Mouse (Mus musculus): Measurements from ENCODE around the gene Mrpl33.

DNA sequence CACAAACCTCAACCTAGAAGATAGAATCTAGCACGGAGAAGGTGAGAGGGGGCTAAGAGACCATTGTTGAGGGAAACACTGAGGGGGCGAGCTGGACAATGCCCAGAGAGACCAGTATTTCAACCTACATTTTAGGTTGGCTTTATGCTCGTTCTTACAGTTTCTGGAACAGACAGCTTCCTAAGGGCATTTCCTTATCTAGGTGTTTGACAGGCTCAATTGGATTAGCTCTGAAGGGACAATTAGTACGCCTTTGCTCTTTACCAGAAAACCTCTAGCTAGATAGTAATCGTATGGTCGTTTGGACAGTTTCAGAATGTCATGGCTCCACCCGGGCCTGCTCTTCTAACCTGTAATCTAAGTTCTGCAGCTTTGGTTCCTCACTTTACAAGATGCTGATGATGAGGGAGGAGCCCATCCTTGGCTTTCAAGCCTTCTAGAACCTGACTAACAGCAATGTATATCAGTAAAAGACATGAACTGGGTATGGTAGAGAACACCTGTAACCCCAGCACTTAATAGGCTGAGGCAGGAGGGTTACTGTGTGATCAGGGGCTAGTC lies 4.5 kb downstream of the Mrpl33 start:
- TF ChIP-seq CTCF (IDR thresholded peaks at IDR 0.05; ENCODE audit: extremely low read depth, insufficient read depth, low read length) (no peak), POLR2A (IDR thresholded peaks at IDR 0.05; ENCODE audit: extremely low read depth, insufficient read depth, low read length) (no peak)

All from cortical plate, adult 2 months (tissue).